Mouse (Mus musculus) CH12.LX (cell line): ENCODE results near the gene Hist2h3c1. TPM values are rescaled to one million over a fixed set of nuclear protein-coding genes. Genes with fewer than 3 reads are reported as not detected.

ENCODE experiments used
- DNase-seq: peaks from one replicate; pipeline ENCODE4 v3.0.0-alpha.2; 2013; ENCODE audit errors: extremely low read depth
- H3K27ac ChIP-seq: 2 replicates; pipeline ENCODE4 v1.5.1; 2012; ENCODE audit warnings: low read depth, mild to moderate bottlenecking, control low read depth, moderate library complexity; ENCODE audit not compliant: insufficient read depth
- H3K27me3 ChIP-seq: replicated peaks from 2 replicates; pipeline ENCODE3; 2012; ENCODE audit warnings: inconsistent platforms
- H3K36me3 ChIP-seq, 2 experiments: replicated peaks in 1 of 2; 2 replicates each; pipeline versions ENCODE3 to v1.6.1; 2012; ENCODE audit warnings: inconsistent platforms in 1 of 2, low read length in 1 of 2, mild to moderate bottlenecking in 1 of 2, mixed read lengths in 1 of 2, moderate library complexity in 1 of 2; ENCODE audit not compliant: control insufficient read depth in 1 of 2, insufficient read depth in 1 of 2
- H3K4me1 ChIP-seq, 2 experiments: 2 replicates each; pipeline ENCODE4 v1.6.1; 2012; ENCODE audit warnings: inconsistent platforms in 1 of 2, moderate library complexity in 1 of 2; ENCODE audit not compliant: insufficient read depth in 2 of 2, control insufficient read depth in 1 of 2
- H3K4me2 ChIP-seq: 2 replicates; pipeline ENCODE4 v1.6.1; 2012; ENCODE audit warnings: low read depth, mild to moderate bottlenecking, control low read depth; ENCODE audit not compliant: poor library complexity, insufficient read depth, severe bottlenecking
- H3K4me3 ChIP-seq, 3 experiments: fragments of 150-350 bp in 1 of 3; sonication (generic) in 1 of 3; replicated peaks in 1 of 3; 2 replicates each; pipeline versions ENCODE3 to v1.5.1; 2011 to 2012; ENCODE audit warnings: low read depth in 2 of 3, low read length in 2 of 3, mild to moderate bottlenecking in 2 of 3, moderate library complexity in 2 of 3, control low read depth in 1 of 3, improper control_type of control experiment in 1 of 3, inconsistent platforms in 1 of 3, mixed read lengths in 1 of 3; ENCODE audit not compliant: poor library complexity in 1 of 3
- H3K79me2 ChIP-seq: replicated peaks from 2 replicates; pipeline ENCODE4 v1.6.1; 2012; ENCODE audit warnings: mild to moderate bottlenecking, moderate library complexity; ENCODE audit not compliant: control insufficient read depth, poor library complexity, insufficient read depth, severe bottlenecking; ENCODE audit errors: extremely low read depth
- H3K9ac ChIP-seq: 2 replicates; pipeline ENCODE4 v1.6.1; 2012; ENCODE audit warnings: low read depth, mild to moderate bottlenecking, control low read depth, moderate library complexity; ENCODE audit not compliant: insufficient read depth
- H3K9me3 ChIP-seq: replicated peaks from 2 replicates; pipeline ENCODE3; 2012; ENCODE audit warnings: low read length, inconsistent platforms, mixed read lengths
- BHLHE40 ChIP-seq: IDR thresholded peaks from 2 replicates; pipeline ENCODE4 v1.6.1; 2011; ENCODE audit warnings: mild to moderate bottlenecking, low read depth, low read length, improper control_type of control experiment
- CHD2 ChIP-seq: IDR thresholded peaks from 2 replicates; pipeline ENCODE4 v1.6.1; 2011; ENCODE audit warnings: low read length, improper control_type of control experiment
- EP300 ChIP-seq: IDR thresholded peaks from 2 replicates; pipeline ENCODE4 v1.6.1; 2011; ENCODE audit warnings: low read length, improper control_type of control experiment
- GABPA ChIP-seq: IDR thresholded peaks from 2 replicates; pipeline ENCODE4 v1.6.1; 2012; ENCODE audit warnings: low read depth, low read length, improper control_type of control experiment, inconsistent platforms; ENCODE audit not compliant: insufficient replicate concordance
- IRF4 ChIP-seq: IDR thresholded peaks from 2 replicates; pipeline ENCODE4 v1.6.1; 2014; ENCODE audit warnings: low read depth, mild to moderate bottlenecking, inconsistent platforms, low read length, improper control_type of control experiment
- MAFK ChIP-seq: IDR thresholded peaks from 2 replicates; pipeline ENCODE4 v1.6.1; 2011; ENCODE audit warnings: low read length, improper control_type of control experiment; ENCODE audit not compliant: insufficient replicate concordance
- NRF1 ChIP-seq: IDR thresholded peaks from 2 replicates; pipeline ENCODE4 v1.6.1; 2014; ENCODE audit warnings: low read depth, mild to moderate bottlenecking, inconsistent platforms, low read length, improper control_type of control experiment, moderate library complexity
- POLR2A ChIP-seq: IDR thresholded peaks from 2 replicates; pipeline ENCODE4 v1.6.1; 2011; ENCODE audit warnings: low read depth, mild to moderate bottlenecking, improper control_type of control experiment, low read length
- RAD21 ChIP-seq: IDR thresholded peaks from 2 replicates; pipeline ENCODE4 v1.6.1; 2011; ENCODE audit warnings: low read depth, mild to moderate bottlenecking, low read length, improper control_type of control experiment, moderate library complexity
- TBP ChIP-seq: conservative IDR thresholded peaks from 2 replicates; pipeline ENCODE4 v1.6.1; 2011; ENCODE audit warnings: low read depth, low read length, improper control_type of control experiment
- USF1 ChIP-seq: IDR thresholded peaks from 2 replicates; pipeline ENCODE4 v1.6.1; 2014; ENCODE audit warnings: low read depth, mild to moderate bottlenecking, inconsistent platforms, low read length, improper control_type of control experiment
- USF2 ChIP-seq: conservative IDR thresholded peaks from 2 replicates; pipeline ENCODE4 v1.6.1; 2011; ENCODE audit warnings: low read depth, low read length, improper control_type of control experiment
- ZNF384 ChIP-seq: IDR thresholded peaks from 2 replicates; pipeline ENCODE4 v1.6.1; 2012; ENCODE audit warnings: low read depth, low read length, improper control_type of control experiment, inconsistent platforms
- dilution Hi-C: fragments of 300-500 bp; cut with MboI; formaldehyde crosslinking; loops from 2 replicates; pipeline ENCODE4 v1.14.3; 2020; ENCODE audit warnings: low sequenced_read_pairs; ENCODE audit not compliant: extremely low pct_unique_long_range_greater_than_20kb, extremely low pct_ligation_motif_present
- in situ Hi-C: fragments of 300-500 bp; cut with MboI; formaldehyde crosslinking; loops from 3 replicates; pipeline ENCODE4 v1.14.3; 2019; ENCODE audit warnings: low sequenced_read_pairs, low pct_ligation_motif_present, low pct_unique_long_range_greater_than_20kb, mixed read lengths
- polyA plus RNA-seq: library from polyadenylated mRNA; unstranded; fragments of >175 nt; gene quantifications from 2 replicates; pipeline ENCODE4 v1.2.1, GENCODE M21; 2012; ENCODE audit warnings: low read depth; ENCODE audit not compliant: insufficient read length
- total RNA-seq, 2 experiments: library from RNA; depleted of rRNA; stranded (reverse); fragments of 300-350 nt in 1 of 2; fragments of >200 nt in 1 of 2; gene quantifications; 2 replicates each; pipeline ENCODE4 v1.2.3; 2012 to 2014

The Hist2h3c1 gene
- total and polyA plus RNA-seq, 3 experiments, result 0.33 to 1.4 (median 1.4) TPM

GRCm38 (mm10) chr3:96225421-96225820 is 21.1 kb upstream of the Hist2h3c1 start:
- TF ChIP-seq MAFK (0 out of 2 replicates have a peak, but pooled peaks have one; percentile 50), CHD2 (0 out of 2 replicates have a peak, but pooled peaks have one; percentile 29), TBP (no peak), BHLHE40 (peak; percentile 34; the same call in 1 of the 2 replicates)
- TF ChIP-seq, all 38 proteins: peak for 3
- Histone ChIP-seq H3K9me3 (no peaks in the 10 kb centered on the region), H3K4me2 (peak overlapping the region; percentile 72; the same call in 1 of the 2 replicates), H3K27ac (peak overlapping the region; percentile 64), H3K4me1 (peaks cover 23 to 77% of the 10 kb centered on the region in 2 experiments), H3K9ac (peak overlapping the region; percentile 71), H3K4me3 (peak overlapping the region in 1 of 3 experiments; percentile 17), H3K79me2 (peaks cover 16% of the 10 kb centered on the region), H3K27me3 (no peaks in the 10 kb centered on the region), H3K36me3 (no peaks in the 10 kb centered on the region)
- in situ Hi-C loops, result loop anchor here (10.0 kb wide), 2 partner anchors 261 to 571 kb away; partner anchors contain the start of gene Mcl1
- dilution Hi-C loops, result no loop called here
- peak; percentile 45 for DNase-seq

- H3K4me3 ChIP-seq, result no peak overlapping the region
- no peaks in the 10 kb centered on the region for H3K27me3 ChIP-seq
- DNase-seq, result no peak
- no peaks in the 10 kb centered on the region for H3K9me3 ChIP-seq
- H3K36me3 ChIP-seq, result no peaks in the 10 kb centered on the region
- dilution Hi-C loops (no loop called here), in situ Hi-C loops (loop anchor here (10.0 kb wide), 2 partner anchors 262 to 572 kb away; partner anchors contain the start of gene Mcl1)
- H3K9ac ChIP-seq, result peak overlapping the region; percentile 27; the same call in 1 of the 2 replicates
- H3K4me1 ChIP-seq, result peaks cover 26 to 93% of the 10 kb centered on the region in 2 experiments
- H3K79me2 ChIP-seq, result peaks cover 16% of the 10 kb centered on the region
- H3K4me2 ChIP-seq, result no peak overlapping the region
- no peak overlapping the region; the same call in 1 of the 2 replicates for H3K27ac ChIP-seq
- TF ChIP-seq USF1, result peak; percentile 42; the same call in 1 of the 2 replicates
- TF ChIP-seq USF2, result peak; percentile 27; the same call in 1 of the 2 replicates
- TF ChIP-seq ZNF384, result no peak
- no peak for TF ChIP-seq RAD21
Measured at GRCm38 (mm10) chr3:96226695-96227648, 19.5 kb upstream of the Hist2h3c1 start.

GRCm38 (mm10) chr3:96228828-96229227 is 17.7 kb upstream of the Hist2h3c1 start:
- dilution Hi-C loops, result no loop called here
- H3K27ac ChIP-seq, result no peak overlapping the region

More at GRCm38 (mm10) chr3:96228828-96229227, 17.7 kb upstream of the Hist2h3c1 start:
- H3K9ac ChIP-seq, result 0 out of 2 replicates have a peak overlapping the region, but pooled peaks have one; percentile 17
- no peak for DNase-seq
- in situ Hi-C loops, result loop anchor here (10.0 kb wide), 2 partner anchors 264 to 574 kb away; partner anchors contain the start of gene Mcl1
- H3K4me2 ChIP-seq, result no peak overlapping the region
- peaks cover 29 to 97% of the 10 kb centered on the region in 2 experiments for H3K4me1 ChIP-seq
- no peaks in the 10 kb centered on the region for H3K9me3 ChIP-seq
- H3K4me3 ChIP-seq, result no peak overlapping the region
- no peaks in the 10 kb centered on the region for H3K36me3 ChIP-seq
- H3K79me2 ChIP-seq, result peaks cover 3% of the 10 kb centered on the region
- no peak for TF ChIP-seq NRF1
- TF ChIP-seq IRF4, result no peak
- no peak for TF ChIP-seq POLR2A
- TF ChIP-seq GABPA, result no peak
- no peak for TF ChIP-seq CHD2
- TF ChIP-seq ZNF384, result no peak
- TF ChIP-seq EP300, result no peak
- no peaks in the 10 kb centered on the region for H3K27me3 ChIP-seq
